Mouse (Mus musculus) cerebellum, postnatal 10 days (tissue): Measurements from ENCODE around the gene Cdr2.
A peak's percentile ranks its signal among the peaks of the same experiment; 100 is the strongest.
"Not testable (repeated sequence)": the region's sequence is repeated elsewhere in the genome, so short reads cannot be mapped to it uniquely, and the experiment has no call there.

Experiments used
- DNase-seq, 2 experiments: peaks; one replicate each; pipeline ENCODE4 v3.0.0; 2021; ENCODE audit warnings: mixed read lengths in 2 of 2

Cdr2 gene

GRCm38 (mm10) chr7:120982200-120982841, at the start of gene Cdr2, which contains the start of gene Mfsd13b:
Gene Cdr2, minus strand, starts transcription at chr7:120982312.
Gene Mfsd13b, plus strand, starts transcription at chr7:120982509.
- peak; percentile 97 to 98 for DNase-seq

GRCm38 (mm10) chr7:121029947-121030346, 47.8 kb upstream of the Cdr2 start:
- not testable (repeated sequence) for DNase-seq

GRCm38 (mm10) chr7:121026300-121026699, 44.2 kb upstream of the Cdr2 start:
- no peak for DNase-seq

DNA sequence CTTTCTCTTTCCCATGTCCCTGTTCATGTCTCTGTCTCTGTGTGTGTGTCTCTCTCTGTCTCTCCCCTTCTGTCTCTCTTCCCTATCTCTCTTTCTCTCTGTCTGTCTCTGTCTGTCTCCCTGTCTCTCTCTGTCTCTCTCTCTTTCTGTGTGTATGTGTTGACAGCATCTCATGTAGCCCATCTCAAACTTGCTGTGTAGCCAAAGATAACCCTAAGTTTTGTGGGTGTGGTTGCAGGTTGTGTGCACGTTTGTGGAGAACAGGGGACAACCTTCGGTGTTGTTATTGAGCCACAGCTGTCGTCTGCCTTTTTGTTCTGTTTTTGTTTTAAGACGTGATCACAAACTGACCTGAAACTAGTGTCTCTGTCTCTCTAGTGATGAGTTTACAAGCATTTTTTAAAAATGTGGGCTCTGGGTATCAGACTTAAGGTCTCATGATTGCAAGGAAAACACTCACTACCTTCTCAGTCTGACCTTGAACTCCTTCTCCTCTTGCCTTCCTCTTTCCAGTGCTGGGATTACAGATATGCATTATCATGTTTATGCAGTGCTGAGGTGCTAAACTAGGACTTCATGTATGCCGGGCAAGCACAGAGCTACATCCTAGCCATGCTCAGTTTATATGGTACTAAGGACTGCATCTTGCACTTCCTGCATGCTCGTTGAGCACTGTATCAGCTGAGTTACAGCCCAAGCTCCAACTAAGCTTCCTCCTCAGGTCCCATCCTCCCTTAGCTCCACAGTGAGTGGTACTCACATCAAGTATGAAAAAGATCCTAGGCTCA, 43.3 kb upstream of the Cdr2 start:
- no peak for DNase-seq

DNA sequence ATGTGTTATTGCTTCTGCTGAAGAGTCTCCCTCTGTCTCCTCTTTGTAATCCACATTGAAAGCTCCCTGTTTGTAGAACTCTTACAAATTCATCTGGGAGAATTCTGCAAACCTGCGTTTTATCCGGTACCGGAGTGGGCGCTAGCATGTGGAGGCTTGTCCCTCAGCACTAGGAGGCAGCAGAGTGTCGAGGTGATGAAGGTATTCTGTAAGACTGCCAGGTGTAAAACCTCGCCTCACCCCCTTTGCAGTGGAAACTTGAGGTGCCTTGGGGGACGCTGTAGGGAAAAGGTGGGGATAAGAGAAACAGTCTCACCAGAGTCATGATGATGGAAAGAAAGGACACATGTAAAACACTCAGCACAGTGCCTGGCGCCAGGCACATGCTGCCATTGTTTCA, 38.2 kb upstream of the Cdr2 start:
- peak; percentile 7 to 11 for DNase-seq

- no peak for DNase-seq
These were observed 36.7 kb upstream of the Cdr2 start for GRCm38 (mm10) chr7:121018778-121019177.

DNA sequence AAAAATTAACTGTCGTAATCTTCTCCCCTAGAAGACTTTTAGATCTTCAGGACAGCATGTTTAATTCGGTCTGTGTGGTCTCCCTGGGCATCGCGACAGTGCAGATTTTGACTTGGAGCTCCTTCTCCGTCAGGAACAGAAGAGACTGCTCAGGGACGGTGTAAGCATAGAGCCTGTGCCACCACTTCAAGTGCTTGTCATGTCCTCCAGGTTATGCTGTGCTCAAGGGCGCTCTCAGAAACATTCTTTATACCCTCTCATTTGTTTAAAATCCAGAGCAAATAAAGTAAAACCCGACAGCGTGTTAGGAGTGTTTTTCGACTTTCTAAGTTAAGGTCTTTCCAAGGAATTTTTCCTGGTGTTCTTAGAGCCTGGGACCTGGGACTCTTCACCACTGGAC, 32.4 kb upstream of the Cdr2 start:
- DNase-seq = no peak

GRCm38 (mm10) chr7:121011794-121012689, 29.9 kb upstream of the Cdr2 start:
- no peak for DNase-seq

DNA sequence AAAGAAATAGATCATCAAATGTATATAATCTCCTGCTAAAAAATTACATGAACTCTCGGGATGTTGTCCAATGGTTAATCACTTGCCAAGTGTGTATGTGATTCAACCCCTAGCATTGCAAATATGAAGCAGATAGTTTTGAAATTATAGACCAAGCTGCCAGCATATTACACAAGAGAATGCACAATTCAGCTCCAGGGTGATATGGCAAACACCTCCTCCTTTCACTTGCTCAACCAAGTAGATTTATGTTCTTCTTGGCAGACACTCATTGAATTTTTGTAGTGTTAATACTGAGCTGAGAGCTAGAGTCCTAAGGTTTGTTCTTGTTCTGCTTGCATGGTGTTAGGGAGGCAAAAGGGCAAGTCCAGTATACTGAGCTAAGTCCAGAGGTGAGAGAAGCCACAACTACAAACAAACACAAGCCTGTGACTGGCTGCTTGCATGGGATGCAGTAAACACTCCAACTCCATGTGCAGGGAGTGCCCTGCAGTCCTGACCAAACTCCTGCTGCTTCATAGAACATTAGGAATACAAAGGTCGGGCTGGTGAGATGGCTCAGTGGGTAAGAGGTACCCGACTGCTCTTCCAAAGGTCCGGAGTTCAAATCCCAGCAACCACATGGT, 21.8 kb upstream of the Cdr2 start:
- no peak for DNase-seq

DNA sequence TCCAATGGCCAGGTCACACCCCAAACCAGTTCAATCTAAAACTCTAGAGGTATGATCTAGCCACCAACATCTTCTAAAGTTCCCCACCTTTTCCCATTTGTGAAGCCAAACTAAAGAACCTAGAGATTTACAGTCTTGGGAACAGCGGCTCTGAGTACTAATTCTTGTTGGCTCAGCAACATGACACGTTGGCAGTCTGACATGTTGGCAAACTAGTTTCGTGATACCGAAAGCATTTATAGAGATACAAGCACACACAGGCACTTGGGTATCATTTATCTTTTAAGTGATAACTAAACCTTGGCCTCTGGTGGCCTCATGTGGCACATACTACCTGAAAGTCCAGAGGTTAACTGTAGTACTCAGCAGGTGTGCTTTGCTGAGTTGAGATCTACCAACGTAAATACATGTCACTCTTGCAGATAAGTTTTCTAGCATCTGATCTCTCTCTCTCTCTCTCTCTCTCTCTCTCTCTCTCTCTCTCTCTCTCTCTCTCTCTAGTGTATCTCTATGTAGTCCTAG, 20.4 kb upstream of the Cdr2 start:
- DNase-seq = no peak

DNA sequence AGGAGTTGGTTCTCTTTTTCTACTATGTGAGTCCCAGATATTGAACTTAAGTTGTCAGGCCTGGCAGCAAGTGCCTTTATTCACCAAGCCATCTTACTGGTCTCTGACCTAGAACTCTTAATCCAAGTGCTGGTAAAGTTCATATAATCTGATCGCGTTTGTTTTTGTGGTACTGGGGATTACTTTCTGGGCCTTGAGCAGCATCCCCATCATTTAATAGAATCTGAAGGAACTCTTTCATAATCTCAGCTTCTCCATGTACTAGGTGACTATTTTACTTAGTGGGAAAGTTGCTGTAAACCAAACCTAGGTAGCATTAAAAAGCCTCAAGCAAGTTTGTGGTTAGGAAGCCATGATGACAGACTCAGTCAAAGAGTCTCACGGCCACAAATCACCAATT, 19.8 kb upstream of the Cdr2 start:
- DNase-seq = no peak

DNA sequence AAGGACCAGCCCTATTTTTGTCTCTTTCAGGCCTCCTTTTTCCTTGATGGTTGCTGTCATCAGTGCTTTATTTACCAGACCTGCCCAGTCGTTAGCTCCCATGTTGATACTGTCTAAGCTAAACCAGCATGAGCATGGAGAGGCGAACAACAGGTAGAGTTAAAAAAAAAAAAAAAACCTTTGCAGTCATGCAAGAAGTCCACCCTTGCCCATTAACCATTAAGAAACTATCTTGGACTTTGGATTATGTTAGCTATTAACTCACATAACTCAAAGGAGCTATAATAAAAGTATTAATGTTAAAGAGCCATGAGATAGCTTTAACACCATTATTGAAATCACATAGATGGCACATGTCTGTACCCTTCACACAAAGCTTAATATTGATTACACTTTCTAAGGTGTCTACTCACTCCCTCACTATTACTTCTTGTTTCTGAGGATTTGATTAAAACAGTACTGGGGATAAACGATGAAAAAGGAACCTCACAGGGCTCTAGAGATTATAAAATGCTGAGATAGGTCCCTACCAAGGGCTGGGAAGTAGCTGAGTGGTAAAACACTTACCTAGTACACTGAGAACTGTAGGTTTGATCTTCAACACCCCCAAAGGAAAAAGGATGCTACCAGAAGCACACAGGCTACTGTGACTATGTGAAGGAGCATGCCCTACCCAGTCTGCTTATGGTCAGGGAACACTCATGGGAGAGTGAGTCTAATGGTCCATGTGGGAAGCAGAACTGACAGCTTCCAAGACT, 18.1 kb upstream of the Cdr2 start:
- DNase-seq = no peak

GRCm38 (mm10) chr7:120999021-120999530, 17.0 kb upstream of the Cdr2 start:
- no peak for DNase-seq

DNA sequence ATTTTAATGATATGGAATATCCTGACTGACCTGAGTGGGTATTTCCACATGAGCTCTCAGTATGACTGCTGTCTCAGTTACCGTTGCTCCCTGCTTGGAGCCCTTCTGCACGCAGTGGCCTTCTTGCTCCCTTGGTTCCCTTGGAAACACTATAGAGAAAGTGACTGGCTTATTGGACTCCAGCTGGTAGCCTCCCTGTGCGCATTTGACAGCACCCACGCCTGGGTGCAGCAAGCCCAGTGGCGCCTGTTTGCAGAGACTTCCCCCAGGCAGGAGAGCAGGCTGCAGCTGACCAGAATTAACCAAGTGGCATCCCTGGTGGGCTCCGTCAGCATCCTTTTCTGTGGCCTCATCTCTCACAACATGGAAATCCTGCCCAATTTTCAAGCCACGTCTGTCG, 9.1 kb upstream of the Cdr2 start:
- DNase-seq = no peak

DNA sequence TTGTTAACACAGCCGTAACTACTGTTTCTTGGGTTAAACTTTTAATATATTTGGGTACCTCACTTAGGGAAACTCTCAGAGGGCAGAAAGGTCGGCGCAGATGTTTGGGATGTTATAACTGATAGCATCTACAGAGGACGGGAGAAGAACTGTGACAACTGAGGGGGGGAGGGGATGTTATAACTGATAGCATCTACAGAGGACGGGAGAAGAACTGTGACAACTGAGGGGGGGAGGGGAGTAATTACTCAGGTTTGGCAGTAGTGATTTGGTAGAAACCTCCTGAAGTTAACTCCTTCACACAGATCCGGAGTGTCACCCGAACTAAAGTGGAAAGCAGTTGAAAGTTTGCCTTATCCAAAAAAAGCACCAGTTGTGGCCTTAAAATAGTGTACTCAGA, 856 bp upstream of the Cdr2 start:
- DNase-seq = peak; percentile 18 to 38

DNA sequence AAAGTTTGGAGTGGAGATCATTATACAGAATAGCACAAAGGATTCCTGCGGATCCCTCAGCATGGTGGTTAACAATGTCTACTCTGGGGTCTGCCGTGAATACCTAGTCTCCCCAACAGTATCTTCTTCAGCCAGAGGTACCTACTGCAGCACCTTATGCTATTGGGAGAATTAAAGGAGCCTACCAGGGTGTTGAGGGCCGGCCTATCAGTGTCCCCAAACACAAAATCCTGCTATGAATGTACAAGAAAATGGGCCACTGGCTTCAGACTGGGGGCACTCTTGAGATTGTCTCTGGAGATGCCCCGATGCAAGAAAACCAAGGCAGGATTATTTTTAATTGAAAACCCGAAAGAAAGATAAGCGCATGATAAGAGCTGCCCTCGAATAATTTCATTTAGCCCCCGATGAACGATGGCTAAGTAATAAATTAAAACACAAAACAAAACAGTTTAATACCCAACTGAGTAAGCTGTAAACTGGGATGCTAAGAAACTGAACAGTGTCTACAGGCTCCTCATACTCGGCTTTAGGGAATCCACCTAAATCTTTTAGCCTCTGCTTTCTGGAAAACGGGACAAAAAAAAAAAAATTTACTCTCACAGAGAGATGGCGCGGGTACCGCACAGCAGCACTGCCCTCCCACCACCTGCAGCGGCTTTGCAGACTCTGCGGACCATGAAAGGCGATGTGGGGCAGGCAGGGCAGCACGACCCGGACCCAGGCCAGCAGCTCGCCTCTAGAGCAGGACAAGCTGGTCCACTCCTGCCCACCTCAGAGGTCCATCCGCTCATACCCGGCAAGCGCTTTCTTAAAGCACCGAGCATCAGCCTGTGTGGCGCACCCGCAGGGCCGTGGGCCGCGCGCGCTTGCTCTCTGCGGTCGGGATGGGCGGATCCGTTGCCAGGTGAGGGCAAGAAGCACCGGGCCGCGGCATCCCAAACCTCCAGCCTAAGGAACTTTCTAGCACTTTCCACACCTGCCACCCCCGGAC, 884 bp downstream of the Cdr2 start:
- peak; percentile 70 to 71 for DNase-seq

DNA sequence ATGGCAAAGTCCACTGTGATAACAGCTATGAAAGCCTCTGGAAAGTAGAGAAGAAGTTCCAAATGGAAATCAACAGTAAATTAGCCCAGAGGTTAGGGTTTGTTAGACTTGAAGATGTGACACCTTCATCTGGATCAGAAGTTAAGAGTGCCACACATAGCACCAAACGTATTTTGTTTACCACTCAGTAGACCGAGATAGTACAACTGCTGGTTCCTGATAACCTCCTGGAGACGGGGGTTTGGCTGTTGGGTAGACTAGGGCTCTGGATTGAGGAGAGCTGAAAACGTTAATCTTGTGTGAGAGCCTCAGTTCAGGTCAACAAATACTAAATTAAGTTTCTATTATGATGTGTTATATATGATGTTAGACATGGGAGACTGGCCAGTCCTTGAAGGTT, 2.1 kb downstream of the Cdr2 start:
- DNase-seq = no peak

- DNase-seq = peak; percentile 57 to 65
These were observed 5.0 kb downstream of the Cdr2 start for GRCm38 (mm10) chr7:120977063-120977462.

GRCm38 (mm10) chr7:120974001-120974400, 8.1 kb downstream of the Cdr2 start:
- no peak for DNase-seq

DNA sequence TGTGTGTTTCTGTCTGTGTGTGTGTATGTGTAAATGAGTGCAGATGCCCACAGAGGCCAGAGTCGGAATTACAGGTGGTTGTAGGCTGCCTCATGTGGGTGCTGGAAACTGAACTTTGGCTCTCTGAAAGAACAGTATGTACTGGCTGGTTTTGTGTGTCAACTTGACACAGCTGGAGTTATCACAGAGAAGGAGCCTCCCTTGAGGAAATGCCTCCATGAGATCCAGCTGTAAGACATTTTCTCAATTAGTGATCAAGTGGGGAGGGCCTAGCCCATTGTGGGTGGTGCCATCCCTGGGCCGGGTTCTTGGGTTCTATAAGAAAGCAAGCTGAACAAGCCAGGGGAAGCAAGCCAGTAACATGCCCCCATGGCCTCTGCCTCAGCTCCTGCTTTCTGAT, 9.6 kb downstream of the Cdr2 start:
- not testable (repeated sequence) for DNase-seq
